Comparison of ENCODE assay signal across 16 mouse cellular contexts in genomic region chr13:28295492-28295891, GRCm38 (mm10). TPM values are rescaled to one million over a fixed set of nuclear protein-coding genes. Genes with fewer than 3 reads are reported as not detected.
DNase-seq lines count a peak whose midpoint lies in the region; ATAC-seq lines count a peak whose summit lies in the region.
"Had no signal": no experiment of that assay in that cellular context is flagged by ENCODE, and none has a peak within 500 bp of the region (broad histone marks: within the 10 kb centered on the region; RNA-seq: fewer than 3 reads in every experiment).

No protein-coding gene starts in this region.

- no peaks in the 10 kb centered on the region for H3K27me3 ChIP-seq in neural tube, embryonic 12.5 days (replicated peaks)
- H3K27me3 ChIP-seq in hindbrain, embryonic 10.5 days (ENCODE audit: insufficient read depth, poor library complexity, severe bottlenecking), result no peaks in the 10 kb centered on the region
- no peaks in the 10 kb centered on the region for H3K27me3 ChIP-seq in midbrain, embryonic 11.5 days (ENCODE audit: control insufficient read depth, insufficient read depth, low read length)
- H3K27me3 ChIP-seq: embryonic facial prominence, embryonic 13.5 days; heart, embryonic 15.5 days had no signal

- no peaks in the 10 kb centered on the region for H3K9me3 ChIP-seq in neural tube, embryonic 12.5 days
- no peaks in the 10 kb centered on the region for H3K9me3 ChIP-seq in hindbrain, embryonic 10.5 days
- H3K9me3 ChIP-seq in midbrain, embryonic 11.5 days (ENCODE audit: control insufficient read depth, low read length), result no peaks in the 10 kb centered on the region
- H3K9me3 ChIP-seq: embryonic facial prominence, embryonic 13.5 days; heart, embryonic 15.5 days had no signal

- no peak for DNase-seq in neural tube, embryonic 10.5 days (ENCODE audit: extremely low spot score, low spot score)
- DNase-seq in hindbrain, embryonic 10.5 days (ENCODE audit: low spot score), result no peak
- no peak for DNase-seq in midbrain, embryonic 11.5 days (ENCODE audit: low spot score, missing footprints)
- DNase-seq in telencephalon, adult 2 months (ENCODE audit: low read depth, low spot score), result peak; percentile 12
- no peak for DNase-seq in urinary bladder, adult 2 months (ENCODE audit: low spot score)
- no peak for DNase-seq in left cerebral cortex, adult 18-20 months (ENCODE audit: low spot score in 2 of 2)
- DNase-seq in right cerebral cortex, adult 2 months (ENCODE audit: low spot score in 2 of 2), result no peak
- DNase-seq: adrenal gland, adult 8-10 months; B cell, adult 2 months; cerebellum, postnatal 36 days; layer of hippocampus, adult 9-11 months; lung, postnatal 4 days had no signal

- WGBS in neural tube, embryonic 12.5 days, result 41% methylated on average over 5 of the region's 5 CpGs
- 43% methylated on average over 5 of the region's 5 CpGs for WGBS in hindbrain, embryonic 10.5 days
- WGBS in midbrain, embryonic 11.5 days, result 43% methylated on average over 5 of the region's 5 CpGs

- H3K4me1 ChIP-seq in neural tube, embryonic 12.5 days, result peaks cover 14% of the 10 kb centered on the region
- peaks cover 30% of the 10 kb centered on the region for H3K4me1 ChIP-seq in hindbrain, embryonic 10.5 days (replicated peaks)
- H3K4me1 ChIP-seq in midbrain, embryonic 11.5 days (ENCODE audit: control insufficient read depth, insufficient read depth, low read length), result peaks cover 15% of the 10 kb centered on the region
- H3K4me1 ChIP-seq: heart, embryonic 15.5 days had no signal

- H3K36me3 ChIP-seq in neural tube, embryonic 12.5 days, result no peaks in the 10 kb centered on the region
- H3K36me3 ChIP-seq in hindbrain, embryonic 10.5 days, result no peaks in the 10 kb centered on the region
- no peaks in the 10 kb centered on the region for H3K36me3 ChIP-seq in midbrain, embryonic 11.5 days (ENCODE audit: control insufficient read depth, insufficient read depth, low read length)
- H3K36me3 ChIP-seq: embryonic facial prominence, embryonic 13.5 days; heart, embryonic 15.5 days had no signal

- ATAC-seq in neural tube, embryonic 12.5 days (ENCODE audit: low FRiP score, low read depth), result 0 out of 2 replicates have a peak, but pooled peaks have one; percentile 61
- peak; percentile 27 for ATAC-seq in midbrain, embryonic 11.5 days (ENCODE audit: low FRiP score)

- H3K4me3 ChIP-seq in neural tube, embryonic 12.5 days, result no peak overlapping the region
- no peak overlapping the region for H3K4me3 ChIP-seq in hindbrain, embryonic 10.5 days
- no peak overlapping the region for H3K4me3 ChIP-seq in midbrain, embryonic 11.5 days (ENCODE audit: low read depth, low read length)
- H3K4me3 ChIP-seq: embryonic facial prominence, embryonic 13.5 days; heart, embryonic 15.5 days; myocyte had no signal

- H3K27ac ChIP-seq in neural tube, embryonic 12.5 days, result no peak overlapping the region
- H3K27ac ChIP-seq in hindbrain, embryonic 10.5 days, result peak overlapping the region; percentile 25
- H3K27ac ChIP-seq in midbrain, embryonic 11.5 days (ENCODE audit: low read depth, low read length), result no peak overlapping the region
- H3K27ac ChIP-seq: embryonic facial prominence, embryonic 13.5 days; heart, embryonic 15.5 days had no signal

- no peak overlapping the region for H3K9ac ChIP-seq in neural tube, embryonic 12.5 days
- no peak overlapping the region for H3K9ac ChIP-seq in midbrain, embryonic 11.5 days (ENCODE audit: low read length)
- H3K9ac ChIP-seq: embryonic facial prominence, embryonic 13.5 days; heart, embryonic 15.5 days had no signal

- H3K4me2 ChIP-seq in neural tube, embryonic 12.5 days (replicated peaks), result no peak overlapping the region
- H3K4me2 ChIP-seq in midbrain, embryonic 11.5 days, result no peak overlapping the region
- H3K4me2 ChIP-seq: embryonic facial prominence, embryonic 13.5 days; heart, embryonic 15.5 days had no signal

RNA-seq across cellular contexts. Expression of gene Gm11361, which starts 38.2 kb away (rescaled TPM):
- 1.2 and 1.8 TPM in 2 replicates for polyA plus RNA-seq in neural tube, embryonic 12.5 days (2016; fragmentation: Nextera tagmentation; extraction: Ambion mirVana)
- 1.8 and 3.1 TPM in 2 replicates for polyA plus RNA-seq in hindbrain, embryonic 10.5 days (2016; fragmentation: Nextera tagmentation; extraction: Ambion mirVana)
- 2.1 and 3.9 TPM in 2 replicates for polyA plus RNA-seq in midbrain, embryonic 11.5 days (2014; fragmentation: Nextera tagmentation; extraction: Ambion mirVana)
- 7.8 and 13.6 TPM in 2 replicates for polyA plus RNA-seq in urinary bladder, adult 2 months (2012; rRNA removed)
- 10 to 100 TPM; 61.3 to 75.1 TPM for total RNA-seq in left cerebral cortex, adult 18-20 months (2021)
